Mouse (Mus musculus) retina, embryonic 14.5 days (tissue): Measurements from ENCODE around the gene Lhfpl1.
"Not testable (repeated sequence)": the region's sequence is repeated elsewhere in the genome, so short reads cannot be mapped to it uniquely, and the experiment has no call there.

Source experiments
- DNase-seq: peaks from one replicate; pipeline ENCODE4 v3.0.0-alpha.2; 2015; ENCODE audit warnings: low spot score

Lhfpl1 gene

GRCm38 (mm10) chrX:145348377-145349203 is at the start of gene Lhfpl1:
Gene Lhfpl1 (minus strand): TSS chrX:145349089.
- DNase-seq: no peak

GRCm38 (mm10) chrX:145371839-145372238 is 22.9 kb upstream of the Lhfpl1 start:
- DNase-seq: no peak

GRCm38 (mm10) chrX:145362527-145362926 is 13.6 kb upstream of the Lhfpl1 start:
- no peak for DNase-seq

DNA sequence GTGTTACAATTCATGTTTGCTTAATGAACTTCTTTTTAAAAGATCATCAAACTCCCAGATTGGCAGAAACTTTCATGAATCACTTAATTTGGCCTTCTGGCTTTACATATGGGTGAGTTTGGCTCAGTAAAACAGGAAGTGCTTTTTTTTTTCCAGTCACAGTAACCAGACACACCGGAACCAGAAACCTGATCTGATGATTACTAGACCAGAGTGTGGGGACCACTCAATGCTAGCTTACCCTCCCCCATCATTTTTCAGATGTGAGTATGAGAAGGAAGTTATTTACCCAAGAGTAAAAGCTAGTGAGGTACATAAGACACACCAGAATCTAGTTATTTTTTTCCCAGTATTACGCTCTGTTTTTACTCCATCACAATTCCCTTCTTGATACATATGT is 6.5 kb downstream of the Lhfpl1 start:
- no peak for DNase-seq

DNA sequence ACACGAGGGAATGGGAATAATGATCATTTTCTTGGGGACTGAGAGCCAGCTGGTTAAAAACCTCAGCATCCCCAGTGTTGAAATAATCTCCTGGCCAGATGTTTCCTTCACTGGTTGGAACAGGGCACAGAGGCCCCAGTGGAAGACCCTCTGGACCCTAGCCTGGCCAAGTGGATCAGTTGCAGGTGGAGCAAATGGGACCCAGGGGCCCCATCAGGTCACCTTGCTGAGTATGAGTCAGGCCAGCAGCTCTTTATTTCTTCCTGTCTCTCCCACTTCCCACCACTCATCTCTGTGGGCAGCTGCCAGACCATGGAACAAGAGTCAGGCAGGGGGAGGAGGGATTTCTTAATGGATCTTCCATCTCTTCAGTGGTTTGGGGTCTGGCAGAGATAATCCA is 12.7 kb downstream of the Lhfpl1 start:
- DNase-seq: no peak

DNA sequence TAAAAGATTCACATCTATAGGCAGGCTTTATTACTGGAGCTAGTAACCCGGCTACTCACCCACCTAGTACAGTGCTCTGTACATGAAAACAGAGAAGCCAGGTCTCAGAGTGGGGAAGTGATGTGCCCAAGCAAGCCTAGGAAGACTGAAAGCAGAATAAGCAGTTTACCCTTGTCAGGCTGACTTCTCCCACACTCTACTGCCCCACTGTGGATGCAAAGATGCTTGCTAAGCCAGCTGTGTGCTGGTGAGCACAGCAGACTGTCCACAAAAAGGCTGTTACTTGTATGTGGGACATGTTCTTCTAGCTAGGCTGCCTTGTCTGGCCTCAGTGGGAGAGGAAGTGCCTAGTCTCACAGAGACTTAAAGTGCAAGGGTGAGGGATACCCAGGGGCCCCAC is 40.3 kb downstream of the Lhfpl1 start:
- peak; percentile 1 for DNase-seq

DNA sequence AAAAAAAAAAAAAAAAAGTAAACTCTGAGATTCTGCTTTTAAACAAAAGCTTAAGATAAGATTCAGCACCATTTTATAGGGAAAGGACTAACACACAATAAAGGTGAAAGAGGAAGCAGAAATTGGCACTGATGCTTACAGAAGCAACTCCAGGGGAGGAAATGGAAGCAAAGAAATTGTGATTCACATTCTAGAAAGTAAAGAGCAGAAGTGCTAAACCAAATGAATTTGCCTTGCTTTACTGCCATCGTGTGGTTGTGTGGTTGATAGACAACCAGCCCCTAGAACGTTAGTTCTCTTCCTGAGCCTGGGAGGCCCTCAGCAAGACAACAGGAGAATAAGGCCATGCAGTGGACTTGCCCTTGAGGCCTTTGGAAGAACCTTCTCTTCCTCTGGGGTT is 41.7 kb downstream of the Lhfpl1 start:
- peak; percentile 65 for DNase-seq

DNA sequence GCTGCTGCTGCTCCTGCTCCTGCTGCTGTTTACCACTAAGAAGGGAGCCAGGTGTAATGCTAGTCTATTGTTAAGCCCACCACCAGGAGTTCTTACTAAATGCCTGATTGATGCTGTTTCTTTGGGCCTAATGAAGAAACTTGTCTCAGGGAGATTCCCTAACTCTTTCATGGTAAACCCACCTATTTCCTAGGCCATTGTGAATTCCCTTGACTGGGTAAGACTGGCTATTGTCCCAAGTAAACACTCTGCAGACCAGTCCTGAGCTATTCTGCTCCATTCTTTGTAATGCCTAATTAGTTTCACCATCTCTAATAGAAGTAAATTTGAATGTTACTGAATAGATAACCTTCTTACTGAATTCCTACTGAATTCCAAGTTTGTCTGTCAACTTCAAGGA is 48.7 kb downstream of the Lhfpl1 start:
- not testable (repeated sequence) for DNase-seq

DNA sequence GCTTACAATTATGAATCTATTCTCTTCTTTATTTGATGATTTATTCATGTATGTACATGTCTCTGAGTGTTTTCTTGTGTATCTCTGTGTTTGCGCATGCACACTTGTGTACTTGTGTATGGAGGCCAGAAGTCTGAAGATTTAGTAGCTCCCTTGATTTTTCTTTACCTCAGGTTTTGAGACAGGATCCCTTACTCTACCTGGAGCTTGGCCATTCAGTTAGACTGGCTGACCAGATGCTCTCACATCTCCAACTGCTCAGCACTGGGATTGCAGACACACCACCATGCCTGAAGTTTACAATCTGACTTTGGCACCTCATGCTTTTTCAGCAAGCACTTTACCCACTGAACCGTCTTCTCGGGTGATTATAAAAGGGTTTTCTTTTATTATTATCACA is 76.7 kb downstream of the Lhfpl1 start:
- no peak for DNase-seq

DNA sequence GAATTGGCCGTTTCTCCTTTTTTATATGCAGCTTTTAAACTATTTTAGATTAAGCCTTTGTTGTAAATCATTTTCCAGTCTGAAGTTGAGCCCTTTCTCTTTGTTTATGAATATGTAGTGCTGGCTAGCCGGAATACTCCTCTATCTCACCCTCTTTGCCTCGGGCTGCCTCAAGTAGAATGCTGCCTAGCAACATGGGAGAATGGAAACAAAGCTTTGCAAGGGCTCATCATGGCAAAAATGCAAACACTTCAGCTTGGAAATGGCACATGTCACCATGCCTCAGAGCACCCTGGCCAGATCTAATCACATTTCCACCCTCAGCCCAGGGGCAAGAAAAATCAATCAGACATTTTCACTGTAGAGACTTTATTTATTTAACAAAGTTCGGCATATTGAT is 77.1 kb downstream of the Lhfpl1 start:
- peak; percentile 1 for DNase-seq

GRCm38 (mm10) chrX:145261803-145262202 is 87.1 kb downstream of the Lhfpl1 start:
- DNase-seq: no peak
